Mouse (Mus musculus): ENCODE results near the gene Dkkl1. TPM values are rescaled to one million over a fixed set of nuclear protein-coding genes. Genes with fewer than 3 reads are reported as not detected.

Dkkl1 gene
- polyA plus RNA-seq, 1 experiment from 2014 or later, result 0.84 TPM

DNA sequence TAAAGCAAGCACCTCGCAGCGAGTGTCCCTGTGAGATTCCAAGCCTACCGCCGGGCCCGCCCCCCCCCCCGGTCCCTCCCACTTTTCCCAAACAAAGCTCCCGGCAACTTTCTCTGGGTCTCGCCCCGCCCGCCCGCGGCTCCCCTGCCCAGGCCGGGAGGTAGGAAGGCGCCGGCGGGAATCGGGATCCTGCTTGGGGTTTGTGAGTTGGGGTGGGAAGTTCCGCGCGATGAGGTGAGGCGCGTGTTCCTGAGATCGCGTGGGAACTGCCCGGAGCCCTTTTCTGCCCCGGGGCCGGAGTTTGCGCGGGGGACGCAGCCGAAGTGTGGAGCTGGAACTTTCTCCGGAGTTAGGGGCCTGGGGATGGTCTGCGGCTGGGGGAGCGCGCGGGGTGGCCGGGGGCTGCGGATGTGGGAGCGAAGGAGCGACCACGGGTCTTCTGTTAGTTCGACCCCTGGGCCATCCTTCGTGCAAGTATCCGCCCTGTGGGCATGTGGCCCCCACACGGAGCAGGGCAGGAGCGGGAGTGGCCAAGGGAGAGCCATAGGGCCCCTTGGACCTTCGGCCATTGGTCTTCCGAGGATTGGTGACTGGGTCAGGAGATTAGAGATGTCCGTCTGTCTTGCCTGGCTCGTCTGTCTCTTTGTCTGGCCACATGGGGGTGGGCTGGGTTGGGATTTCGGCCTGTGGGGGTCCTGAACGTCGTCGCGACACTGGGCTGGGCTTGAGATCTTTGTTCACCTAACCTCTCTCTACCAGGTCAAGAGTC is 3.9 kb upstream of the Dkkl1 start, which contains the start of gene Tead2:
TSS of gene Tead2 (plus strand) at position 81 of the 769 bp plus-strand sequence.
- Histone ChIP-seq H3K4me3 (ENCODE audit: low read length) (peak within 1 kb of the TSS; percentile 91), H3K36me3 (ENCODE audit: control insufficient read depth, insufficient read depth, low read length) (peaks cover 27% of the 10 kb centered on the region), H3K27me3 (ENCODE audit: control insufficient read depth, insufficient read depth, low read depth, low read length) (peaks cover 18% of the 10 kb centered on the region), H3K4me1 (replicated peaks; ENCODE audit: control insufficient read depth, insufficient read depth, low read length) (peaks cover 22% of the 10 kb centered on the region), H3K9ac (ENCODE audit: low read length) (peak within 1 kb of the TSS; percentile 100), H3K27ac (ENCODE audit: low read length) (peak within 1 kb of the TSS; percentile 91), H3K9me3 (ENCODE audit: control insufficient read depth, low read length) (no peaks in the 10 kb centered on the region), H3K4me2 (ENCODE audit: low read depth, low read length) (peak within 1 kb of the TSS; percentile 91)
- under 1% methylated on average over 55 of the region's 55 CpGs for WGBS
- peak; percentile 72 for ATAC-seq (ENCODE audit: low read depth)

DNA sequence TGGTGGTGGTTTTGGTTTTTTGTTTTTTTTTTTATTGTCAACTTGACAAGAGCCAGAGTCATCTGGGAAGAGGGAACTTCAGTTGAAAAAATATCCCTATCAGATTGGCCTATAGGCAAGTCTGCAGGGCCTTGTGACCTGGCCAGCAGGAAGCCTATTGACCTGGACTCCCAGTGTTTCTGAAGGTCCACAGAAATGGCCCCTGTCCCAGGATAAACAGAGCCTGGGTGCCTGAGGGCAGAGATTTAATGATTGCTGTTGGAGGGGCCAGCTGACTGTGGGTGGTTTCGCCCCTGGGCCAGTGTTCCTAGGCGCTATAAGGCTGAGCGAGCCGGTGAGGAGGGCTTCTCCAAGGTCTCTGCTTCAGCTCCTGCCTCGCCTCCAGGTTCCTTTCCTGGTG is 1.8 kb upstream of the Dkkl1 start:
- ATAC-seq (ENCODE audit: low read depth), result no peak
- peaks cover 22% of the 10 kb centered on the region for H3K4me1 ChIP-seq (replicated peaks; ENCODE audit: control insufficient read depth, insufficient read depth, low read length)
- 67% methylated on average over 5 of the region's 5 CpGs for WGBS
- peaks cover 12% of the 10 kb centered on the region for H3K36me3 ChIP-seq (ENCODE audit: control insufficient read depth, insufficient read depth, low read length)
- H3K27me3 ChIP-seq (ENCODE audit: control insufficient read depth, insufficient read depth, low read depth, low read length), result peaks cover 26% of the 10 kb centered on the region
- H3K9me3 ChIP-seq (ENCODE audit: control insufficient read depth, low read length), result peaks cover under 1% of the 10 kb centered on the region; the same call in 1 of the 2 replicates
- no peak overlapping the region for H3K27ac ChIP-seq (ENCODE audit: low read length)
- no peak overlapping the region for H3K4me2 ChIP-seq (ENCODE audit: low read depth, low read length)
- no peak overlapping the region for H3K9ac ChIP-seq (ENCODE audit: low read length)
- no peak overlapping the region for H3K4me3 ChIP-seq (ENCODE audit: low read length)

DNA sequence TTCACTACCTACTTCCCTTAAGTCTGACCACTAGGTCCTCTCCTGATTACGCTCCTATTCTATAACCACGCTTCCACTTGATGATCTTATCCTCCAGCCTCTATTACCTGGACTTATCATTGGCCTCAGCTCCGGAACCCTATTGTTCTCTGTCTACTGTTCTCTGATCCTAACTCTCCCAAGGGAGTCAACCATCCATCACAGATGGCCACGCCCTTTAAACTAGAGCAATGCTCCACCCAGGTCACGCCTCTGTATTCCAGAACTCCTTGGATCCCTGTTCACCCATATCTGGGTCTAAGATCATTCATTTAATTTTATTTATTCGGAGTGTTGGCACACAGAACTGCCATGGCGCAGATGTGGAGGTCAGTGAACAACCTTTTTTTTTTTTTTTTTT is 409 bp upstream of the Dkkl1 start:
- Histone ChIP-seq H3K27ac (ENCODE audit: low read length) (no peak overlapping the region), H3K27me3 (ENCODE audit: control insufficient read depth, insufficient read depth, low read depth, low read length) (peaks cover 26% of the 10 kb centered on the region), H3K4me1 (replicated peaks; ENCODE audit: control insufficient read depth, insufficient read depth, low read length) (peaks cover 15% of the 10 kb centered on the region), H3K4me2 (ENCODE audit: low read depth, low read length) (no peak overlapping the region), H3K9me3 (ENCODE audit: control insufficient read depth, low read length) (peaks cover 6% of the 10 kb centered on the region; the same call in 1 of the 2 replicates), H3K36me3 (ENCODE audit: control insufficient read depth, insufficient read depth, low read length) (no peaks in the 10 kb centered on the region), H3K9ac (ENCODE audit: low read length) (no peak overlapping the region), H3K4me3 (ENCODE audit: low read length) (no peak overlapping the region)
- ATAC-seq (ENCODE audit: low read depth), result no peak
- 70% methylated on average over 7 of the region's 7 CpGs for WGBS

DNA sequence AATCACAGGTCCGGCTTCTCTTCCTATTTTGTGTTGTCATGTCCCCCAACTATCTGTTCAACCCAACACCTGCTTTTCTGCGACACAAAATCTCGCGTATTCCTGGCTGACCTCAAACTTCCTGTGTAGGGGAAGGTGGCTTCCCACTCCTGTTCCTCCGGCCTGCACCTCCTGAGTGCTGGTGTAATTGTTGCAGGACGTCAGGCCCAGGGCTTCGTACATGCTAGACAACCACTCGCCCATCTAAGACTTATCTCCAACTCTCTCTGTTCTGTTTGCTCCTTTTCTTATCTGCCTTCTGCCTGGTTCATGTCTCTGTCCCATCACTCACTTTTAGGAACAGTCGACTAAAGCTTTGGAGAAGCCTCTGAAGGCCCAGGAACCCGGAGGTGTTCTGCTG is 877 bp downstream of the Dkkl1 start:
- H3K27me3 ChIP-seq (ENCODE audit: control insufficient read depth, insufficient read depth, low read depth, low read length), result peaks cover 26% of the 10 kb centered on the region
- H3K27ac ChIP-seq (ENCODE audit: low read length), result no peak overlapping the region
- H3K9ac ChIP-seq (ENCODE audit: low read length), result no peak overlapping the region
- H3K4me3 ChIP-seq (ENCODE audit: low read length), result no peak overlapping the region
- H3K4me2 ChIP-seq (ENCODE audit: low read depth, low read length), result no peak overlapping the region
- 41% methylated on average over 10 of the region's 10 CpGs for whole genome bisulfite sequencing
- ATAC-seq (ENCODE audit: low read depth), result no peak
- H3K9me3 ChIP-seq (ENCODE audit: control insufficient read depth, low read length), result peaks cover 6% of the 10 kb centered on the region; the same call in 1 of the 2 replicates
- peaks cover 8% of the 10 kb centered on the region for H3K4me1 ChIP-seq (replicated peaks; ENCODE audit: control insufficient read depth, insufficient read depth, low read length)
- H3K36me3 ChIP-seq (ENCODE audit: control insufficient read depth, insufficient read depth, low read length), result no peaks in the 10 kb centered on the region

GRCm38 (mm10) chr7:45208260-45208659 is 3.7 kb downstream of the Dkkl1 start:
- Histone ChIP-seq H3K9me3 (ENCODE audit: control insufficient read depth, low read length) (peaks cover 6% of the 10 kb centered on the region; the same call in 1 of the 2 replicates), H3K27ac (ENCODE audit: low read length) (no peak overlapping the region)
- WGBS, result 74% methylated on average over 6 of the region's 6 CpGs

DNA sequence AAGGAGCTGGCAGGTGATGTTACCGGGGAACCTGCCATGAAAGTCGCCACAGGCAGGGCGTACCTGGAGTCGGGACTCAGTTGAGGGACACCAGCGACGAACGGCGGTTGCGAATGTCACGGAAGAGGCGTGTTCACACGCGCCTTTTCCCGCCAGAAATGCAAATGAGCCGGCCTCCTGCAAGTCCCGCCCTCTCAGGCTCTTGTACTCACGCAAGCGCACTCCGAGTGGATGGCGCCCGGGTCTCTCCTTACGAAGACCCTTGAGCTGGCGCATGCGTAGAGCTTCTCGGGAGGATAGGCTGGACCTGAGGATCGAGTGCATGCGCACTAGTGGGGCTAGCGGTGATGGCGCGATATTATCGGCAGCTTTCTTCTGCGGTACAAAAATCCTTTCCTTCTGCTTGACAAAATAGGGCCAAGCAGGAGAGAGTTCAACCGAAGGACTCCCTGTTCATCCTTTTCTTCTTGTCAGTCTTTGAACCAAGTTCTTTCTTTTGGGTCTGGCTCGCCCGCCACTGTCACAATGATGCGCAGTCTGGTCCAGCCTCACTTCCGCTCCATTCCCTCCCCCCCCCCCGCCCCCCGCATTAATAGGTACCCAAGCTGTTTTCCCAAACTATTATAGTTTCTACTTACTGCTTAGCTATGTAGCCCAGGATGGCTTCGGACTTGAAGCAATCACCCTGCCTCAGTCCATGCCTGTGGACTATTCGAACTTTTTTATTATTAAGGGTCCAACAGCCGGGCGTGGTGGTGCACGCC is 7.4 kb downstream of the Dkkl1 start, which contains the start of gene Ccdc155:
TSS of gene Ccdc155 (minus strand) at position 513 of the 764 bp plus-strand sequence.
- peaks cover 6% of the 10 kb centered on the region; the same call in 1 of the 2 replicates for H3K9me3 ChIP-seq (ENCODE audit: control insufficient read depth, low read length)
- peak within 1 kb of the TSS; percentile 57 for H3K4me3 ChIP-seq (ENCODE audit: low read length)
- no peaks in the 10 kb centered on the region for H3K4me1 ChIP-seq (replicated peaks; ENCODE audit: control insufficient read depth, insufficient read depth, low read length)
- H3K9ac ChIP-seq (ENCODE audit: low read length), result peak within 1 kb of the TSS; percentile 54
- no peak within 1 kb of the TSS for H3K27ac ChIP-seq (ENCODE audit: low read length)
- ATAC-seq (ENCODE audit: low read depth), result peak; percentile 97
- no peaks in the 10 kb centered on the region for H3K27me3 ChIP-seq (ENCODE audit: control insufficient read depth, insufficient read depth, low read depth, low read length)
- no peaks in the 10 kb centered on the region for H3K36me3 ChIP-seq (ENCODE audit: control insufficient read depth, insufficient read depth, low read length)
- peak within 1 kb of the TSS; percentile 67 for H3K4me2 ChIP-seq (ENCODE audit: low read depth, low read length)
- 7% methylated on average over 41 of the region's 44 CpGs for WGBS

More at GRCm38 (mm10) chr7:45208260-45208659, 3.7 kb downstream of the Dkkl1 start:
- Histone ChIP-seq H3K4me2 (ENCODE audit: low read depth, low read length) (no peak overlapping the region), H3K9ac (ENCODE audit: low read length) (no peak overlapping the region), H3K36me3 (ENCODE audit: control insufficient read depth, insufficient read depth, low read length) (no peaks in the 10 kb centered on the region), H3K27me3 (ENCODE audit: control insufficient read depth, insufficient read depth, low read depth, low read length) (peaks cover 24% of the 10 kb centered on the region), H3K4me1 (replicated peaks; ENCODE audit: control insufficient read depth, insufficient read depth, low read length) (0 out of 2 replicates have a peak, but pooled peaks cover 5% of the 10 kb centered on the region), H3K4me3 (ENCODE audit: low read length) (no peak overlapping the region)
- ATAC-seq (ENCODE audit: low read depth), result no peak

- H3K27me3 ChIP-seq (ENCODE audit: control insufficient read depth, insufficient read depth, low read depth, low read length), result no peaks in the 10 kb centered on the region
- no peak overlapping the region for H3K4me2 ChIP-seq (ENCODE audit: low read depth, low read length)
- 23% methylated on average over 9 of the region's 10 CpGs for WGBS
- H3K9ac ChIP-seq (ENCODE audit: low read length), result no peak overlapping the region; the same call in 1 of the 2 replicates
- no peaks in the 10 kb centered on the region for H3K36me3 ChIP-seq (ENCODE audit: control insufficient read depth, insufficient read depth, low read length)
- ATAC-seq (ENCODE audit: low read depth), result no peak
- no peak overlapping the region for H3K4me3 ChIP-seq (ENCODE audit: low read length)
- H3K9me3 ChIP-seq (ENCODE audit: control insufficient read depth, low read length), result no peaks in the 10 kb centered on the region
- H3K27ac ChIP-seq (ENCODE audit: low read length), result no peak overlapping the region
- no peaks in the 10 kb centered on the region for H3K4me1 ChIP-seq (replicated peaks; ENCODE audit: control insufficient read depth, insufficient read depth, low read length)
Observed at GRCm38 (mm10) chr7:45202654-45203053, 9.3 kb downstream of the Dkkl1 start.

- Histone ChIP-seq H3K4me3 (ENCODE audit: low read length) (no peak overlapping the region), H3K9ac (ENCODE audit: low read length) (no peak overlapping the region), H3K27ac (ENCODE audit: low read length) (no peak overlapping the region), H3K27me3 (ENCODE audit: control insufficient read depth, insufficient read depth, low read depth, low read length) (0 out of 2 replicates have a peak, but pooled peaks cover 3% of the 10 kb centered on the region), H3K36me3 (ENCODE audit: control insufficient read depth, insufficient read depth, low read length) (no peaks in the 10 kb centered on the region), H3K4me1 (replicated peaks; ENCODE audit: control insufficient read depth, insufficient read depth, low read length) (no peaks in the 10 kb centered on the region), H3K9me3 (ENCODE audit: control insufficient read depth, low read length) (no peaks in the 10 kb centered on the region), H3K4me2 (ENCODE audit: low read depth, low read length) (no peak overlapping the region)
- 72% methylated on average over 11 of the region's 11 CpGs for WGBS
- ATAC-seq (ENCODE audit: low read depth), result no peak
Observed at GRCm38 (mm10) chr7:45198961-45199360, 13.0 kb downstream of the Dkkl1 start.

GRCm38 (mm10) chr7:45198435-45198834 is 13.5 kb downstream of the Dkkl1 start:
- Histone ChIP-seq H3K9me3 (ENCODE audit: control insufficient read depth, low read length) (no peaks in the 10 kb centered on the region), H3K36me3 (ENCODE audit: control insufficient read depth, insufficient read depth, low read length) (no peaks in the 10 kb centered on the region), H3K4me3 (ENCODE audit: low read length) (no peak overlapping the region), H3K9ac (ENCODE audit: low read length) (no peak overlapping the region), H3K4me1 (replicated peaks; ENCODE audit: control insufficient read depth, insufficient read depth, low read length) (no peaks in the 10 kb centered on the region), H3K4me2 (ENCODE audit: low read depth, low read length) (no peak overlapping the region), H3K27me3 (ENCODE audit: control insufficient read depth, insufficient read depth, low read depth, low read length) (0 out of 2 replicates have a peak, but pooled peaks cover 3% of the 10 kb centered on the region), H3K27ac (ENCODE audit: low read length) (no peak overlapping the region)
- 0 out of 2 replicates have a peak, but pooled peaks have one; percentile 31 for ATAC-seq (ENCODE audit: low read depth)
- 9% methylated on average over 5 of the region's 5 CpGs for WGBS
